Mouse (Mus musculus) limb, embryonic 15.5 days (tissue): ENCODE data around the gene Creb3l1. TPM values are rescaled to one million over a fixed set of nuclear protein-coding genes. Genes with fewer than 3 reads are reported as not detected.
A peak's percentile ranks its signal among the peaks of the same experiment; 100 is the strongest.

Experiments
- ATAC-seq: fragments of 200-750 bp; cut with Nextera tagmentation; 2 replicates; pipeline ENCODE4 v1.8.0; 2017; ENCODE audit warnings: low read depth, moderate TSS enrichment; ENCODE audit not compliant: insufficient number of reproducible peaks, low FRiP score, low TSS enrichment
- H3K27ac ChIP-seq: fragments of 300-500 bp; sonication (generic); 2 replicates; pipeline ENCODE4 v1.5.1; 2015; ENCODE audit warnings: moderate library complexity, mild to moderate bottlenecking, inconsistent platforms
- H3K27me3 ChIP-seq: fragments of 300-500 bp; sonication (generic); 2 replicates; pipeline ENCODE4 v1.6.1; 2015; ENCODE audit warnings: inconsistent platforms
- H3K36me3 ChIP-seq: fragments of 300-500 bp; sonication (generic); 2 replicates; pipeline ENCODE4 v1.6.1; 2015; ENCODE audit warnings: inconsistent platforms
- H3K4me1 ChIP-seq: fragments of 300-500 bp; sonication (generic); 2 replicates; pipeline ENCODE4 v1.6.1; 2015; ENCODE audit warnings: inconsistent platforms
- H3K4me2 ChIP-seq: fragments of 300-500 bp; sonication (generic); 2 replicates; pipeline ENCODE4 v1.6.1; 2015; ENCODE audit warnings: mild to moderate bottlenecking, inconsistent platforms
- H3K4me3 ChIP-seq: fragments of 300-500 bp; sonication (generic); 2 replicates; pipeline ENCODE4 v1.5.1; 2015; ENCODE audit warnings: mild to moderate bottlenecking, inconsistent platforms
- H3K9ac ChIP-seq: fragments of 300-500 bp; sonication (generic); 2 replicates; pipeline ENCODE4 v1.6.1; 2015; ENCODE audit warnings: inconsistent platforms
- H3K9me3 ChIP-seq: fragments of 300-500 bp; sonication (generic); 2 replicates; pipeline ENCODE4 v1.6.1; 2016; ENCODE audit warnings: inconsistent platforms
- WGBS: fragments of 180-500 bp; shearing (Covaris S2); methylation state at CpG from one replicate; pipeline ENCODE4 v1.1.7; 2015; 5-methylcytosine and 5-hydroxymethylcytosine counted together
- polyA plus RNA-seq: library from polyadenylated mRNA; unstranded; fragments of >200 nt; fragmentation: Nextera tagmentation; extraction: Ambion mirVana; gene quantifications from 2 replicates; pipeline ENCODE4 v1.2.1, GENCODE M21; 2015

Creb3l1 gene
- polyA plus RNA-seq, 1 experiment from 2014 or later, result 30.4 TPM

GRCm38 (mm10) chr2:91972121-91972566 is 52.2 kb downstream of the Creb3l1 start:
- no peaks in the 10 kb centered on the region for H3K9me3 ChIP-seq
- H3K4me1 ChIP-seq, result peaks cover 38% of the 10 kb centered on the region
- WGBS, result 40% methylated on average over 13 of the region's 13 CpGs
- no peak for ATAC-seq
- H3K36me3 ChIP-seq, result no peaks in the 10 kb centered on the region
- H3K9ac ChIP-seq, result no peak overlapping the region
- no peak overlapping the region for H3K4me3 ChIP-seq
- peaks cover 45% of the 10 kb centered on the region for H3K27me3 ChIP-seq
- no peak overlapping the region for H3K4me2 ChIP-seq
- H3K27ac ChIP-seq, result peak overlapping the region; percentile 72

- Histone ChIP-seq H3K27ac (peak overlapping the region; percentile 72), H3K9ac (no peak overlapping the region), H3K27me3 (peaks cover 38% of the 10 kb centered on the region), H3K4me3 (no peak overlapping the region), H3K9me3 (no peaks in the 10 kb centered on the region), H3K4me2 (peak overlapping the region; percentile 19; the same call in 1 of the 2 replicates), H3K4me1 (peaks cover 38% of the 10 kb centered on the region), H3K36me3 (no peaks in the 10 kb centered on the region)
- no peak for ATAC-seq
- 22% methylated on average over 21 of the region's 21 CpGs for WGBS
These were observed 52.8 kb downstream of the Creb3l1 start for GRCm38 (mm10) chr2:91971231-91972097.

GRCm38 (mm10) chr2:91967962-91968361 is 56.3 kb downstream of the Creb3l1 start:
- Histone ChIP-seq H3K4me3 (no peak overlapping the region), H3K27me3 (peaks cover 8% of the 10 kb centered on the region; the same call in 1 of the 2 replicates), H3K9me3 (no peaks in the 10 kb centered on the region), H3K9ac (no peak overlapping the region), H3K27ac (peak overlapping the region; percentile 62), H3K4me2 (no peak overlapping the region), H3K36me3 (no peaks in the 10 kb centered on the region), H3K4me1 (peaks cover 36% of the 10 kb centered on the region)
- no peak for ATAC-seq
- WGBS, result 49% methylated on average over 11 of the region's 11 CpGs

GRCm38 (mm10) chr2:91966367-91966766 is 57.9 kb downstream of the Creb3l1 start:
- Histone ChIP-seq H3K27me3 (peaks cover 8% of the 10 kb centered on the region; the same call in 1 of the 2 replicates), H3K4me2 (no peak overlapping the region), H3K4me3 (no peak overlapping the region), H3K9ac (no peak overlapping the region), H3K27ac (no peak overlapping the region), H3K36me3 (no peaks in the 10 kb centered on the region), H3K4me1 (peaks cover 42% of the 10 kb centered on the region), H3K9me3 (no peaks in the 10 kb centered on the region)
- 82% methylated on average over 5 of the region's 5 CpGs for WGBS
- ATAC-seq, result no peak

- Histone ChIP-seq H3K27me3 (peaks cover 2% of the 10 kb centered on the region; the same call in 1 of the 2 replicates), H3K27ac (peak overlapping the region; percentile 81), H3K36me3 (no peaks in the 10 kb centered on the region), H3K4me2 (peak overlapping the region; percentile 87), H3K9me3 (no peaks in the 10 kb centered on the region), H3K9ac (no peak overlapping the region), H3K4me1 (peaks cover 44% of the 10 kb centered on the region), H3K4me3 (peak overlapping the region; percentile 92)
- 18% methylated on average over 20 of the region's 20 CpGs for WGBS
- no peak for ATAC-seq
These were observed 58.9 kb downstream of the Creb3l1 start for GRCm38 (mm10) chr2:91965417-91965816.

GRCm38 (mm10) chr2:91964610-91965204 is 59.6 kb downstream of the Creb3l1 start:
- H3K27me3 ChIP-seq, result no peaks in the 10 kb centered on the region
- 60% methylated on average over 3 of the region's 3 CpGs for WGBS
- no peaks in the 10 kb centered on the region for H3K36me3 ChIP-seq
- no peak for ATAC-seq
- H3K27ac ChIP-seq, result peak overlapping the region; percentile 81; the same call in 1 of the 2 replicates
- peak overlapping the region; percentile 92 for H3K4me3 ChIP-seq
- no peak overlapping the region for H3K9ac ChIP-seq
- H3K4me2 ChIP-seq, result peak overlapping the region; percentile 87
- H3K4me1 ChIP-seq, result peaks cover 49% of the 10 kb centered on the region
- no peaks in the 10 kb centered on the region for H3K9me3 ChIP-seq

- no peaks in the 10 kb centered on the region for H3K36me3 ChIP-seq
- H3K4me3 ChIP-seq, result peak overlapping the region; percentile 92
- peak overlapping the region; percentile 80 for H3K27ac ChIP-seq
- under 1% methylated on average over 46 of the region's 57 CpGs for WGBS
- H3K4me2 ChIP-seq, result peak overlapping the region; percentile 87
- ATAC-seq, result peak; percentile 91
- H3K4me1 ChIP-seq, result peaks cover 52% of the 10 kb centered on the region
- H3K9me3 ChIP-seq, result no peaks in the 10 kb centered on the region
- no peaks in the 10 kb centered on the region for H3K27me3 ChIP-seq
- H3K9ac ChIP-seq, result peak overlapping the region; percentile 88
These were observed 60.8 kb downstream of the Creb3l1 start for GRCm38 (mm10) chr2:91963443-91963932.

- Histone ChIP-seq H3K4me2 (peak overlapping the region; percentile 87), H3K4me1 (peaks cover 50% of the 10 kb centered on the region), H3K4me3 (peak overlapping the region; percentile 92), H3K9me3 (no peaks in the 10 kb centered on the region), H3K36me3 (no peaks in the 10 kb centered on the region), H3K27me3 (no peaks in the 10 kb centered on the region), H3K9ac (peak overlapping the region; percentile 88), H3K27ac (peak overlapping the region; percentile 80)
- peak; percentile 25; the same call in 1 of the 2 replicates for ATAC-seq
- under 1% methylated on average over 33 of the region's 39 CpGs for WGBS
These were observed 61.4 kb downstream of the Creb3l1 start for GRCm38 (mm10) chr2:91962864-91963401.

GRCm38 (mm10) chr2:91961901-91962761 is 62.2 kb downstream of the Creb3l1 start:
- Histone ChIP-seq H3K4me3 (peak overlapping the region; percentile 92), H3K36me3 (no peaks in the 10 kb centered on the region), H3K27ac (no peak overlapping the region), H3K9ac (no peak overlapping the region; the same call in 1 of the 2 replicates), H3K4me1 (peaks cover 57% of the 10 kb centered on the region), H3K27me3 (no peaks in the 10 kb centered on the region), H3K9me3 (no peaks in the 10 kb centered on the region), H3K4me2 (peak overlapping the region; percentile 87)
- WGBS, result 48% methylated on average over 4 of the region's 4 CpGs
- no peak for ATAC-seq

- Histone ChIP-seq H3K27me3 (no peaks in the 10 kb centered on the region), H3K4me2 (no peak overlapping the region), H3K4me1 (peaks cover 62% of the 10 kb centered on the region), H3K9me3 (no peaks in the 10 kb centered on the region), H3K36me3 (no peaks in the 10 kb centered on the region), H3K9ac (no peak overlapping the region), H3K27ac (no peak overlapping the region), H3K4me3 (no peak overlapping the region)
- no peak for ATAC-seq
- WGBS, result 91% methylated on average over 5 of the region's 5 CpGs
These were observed 63.8 kb downstream of the Creb3l1 start for GRCm38 (mm10) chr2:91960459-91960858.
